Mouse (Mus musculus): ENCODE data around the gene Sh3kbp1. TPM values are rescaled to one million over a fixed set of nuclear protein-coding genes. Genes with fewer than 3 reads are reported as not detected.

Gene Sh3kbp1
- polyA plus RNA-seq, 1 experiment from 2014 or later, result 38.7 TPM

DNA sequence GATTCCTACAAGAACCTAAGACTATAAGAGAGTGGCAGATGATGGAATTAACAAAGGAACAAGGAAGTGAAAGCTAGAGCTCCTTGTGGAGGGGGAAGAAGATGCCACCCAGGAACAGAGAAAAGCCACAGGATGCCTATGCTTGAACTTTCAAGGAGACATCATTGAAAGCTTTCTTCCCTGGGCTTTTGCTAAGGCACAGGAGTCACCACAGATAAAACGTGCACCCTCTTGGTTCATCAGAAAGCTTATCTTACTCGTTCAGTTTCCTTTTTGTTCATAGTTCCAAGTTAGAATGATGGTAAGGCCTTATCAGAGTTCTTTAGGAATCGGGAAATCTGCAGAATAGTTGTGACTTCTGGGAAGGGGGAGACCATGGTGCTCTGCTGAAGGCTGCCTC lies 183.4 kb downstream of the Sh3kbp1 start:
- DNase-seq (ENCODE audit: low spot score) (no peak), ATAC-seq (replicated peaks; ENCODE audit: low FRiP score, low TSS enrichment, low read depth) (no peak)
- Histone ChIP-seq H3K4me2 (ENCODE audit: low read length) (no peak overlapping the region), H3K9me3 (ENCODE audit: control insufficient read depth, low read length) (no peaks in the 10 kb centered on the region), H3K4me3 (ENCODE audit: low read depth, low read length) (no peak overlapping the region), H3K36me3 (ENCODE audit: control insufficient read depth, insufficient read depth, low read length) (no peaks in the 10 kb centered on the region), H3K4me1 (replicated peaks; ENCODE audit: control insufficient read depth, insufficient read depth, low read length) (no peaks in the 10 kb centered on the region), H3K9ac (ENCODE audit: low read length) (no peak overlapping the region), H3K27ac (ENCODE audit: low read depth) (no peak overlapping the region), H3K27me3 (replicated peaks; ENCODE audit: control insufficient read depth, insufficient read depth, low read length) (0 out of 2 replicates have a peak, but pooled peaks cover 5% of the 10 kb centered on the region)
- 78% methylated on average over 3 of the region's 3 CpGs for WGBS

DNA sequence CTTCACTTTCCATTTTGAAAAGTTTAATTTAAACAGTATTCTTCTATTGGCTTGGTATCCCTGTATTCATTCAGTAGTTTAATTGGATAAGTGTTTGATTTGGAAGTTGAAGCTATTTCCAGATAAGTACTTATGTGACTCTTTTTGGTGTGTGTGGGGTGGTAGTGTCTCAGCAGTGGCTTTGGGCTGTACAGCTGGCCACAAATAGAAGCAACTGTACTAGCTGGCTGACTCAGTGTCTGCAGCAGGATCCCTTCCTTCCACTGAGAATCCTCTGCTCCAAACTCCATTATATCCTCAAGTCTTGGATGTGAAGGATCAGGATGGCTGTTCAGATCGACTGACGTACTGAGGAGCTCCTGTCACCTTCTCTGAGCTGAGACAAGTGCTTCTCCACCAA lies 190.4 kb downstream of the Sh3kbp1 start:
- Histone ChIP-seq H3K9ac (ENCODE audit: low read length) (no peak overlapping the region), H3K36me3 (ENCODE audit: control insufficient read depth, insufficient read depth, low read length) (no peaks in the 10 kb centered on the region), H3K9me3 (ENCODE audit: control insufficient read depth, low read length) (no peaks in the 10 kb centered on the region), H3K4me3 (ENCODE audit: low read depth, low read length) (no peak overlapping the region), H3K4me2 (ENCODE audit: low read length) (no peak overlapping the region), H3K27me3 (replicated peaks; ENCODE audit: control insufficient read depth, insufficient read depth, low read length) (0 out of 2 replicates have a peak, but pooled peaks cover 9% of the 10 kb centered on the region), H3K4me1 (replicated peaks; ENCODE audit: control insufficient read depth, insufficient read depth, low read length) (no peaks in the 10 kb centered on the region), H3K27ac (ENCODE audit: low read depth) (no peak overlapping the region)
- ATAC-seq (replicated peaks; ENCODE audit: low FRiP score, low TSS enrichment, low read depth) (no peak), DNase-seq (ENCODE audit: low spot score) (no peak)
- WGBS, result 83% methylated on average over 2 of the region's 2 CpGs

DNA sequence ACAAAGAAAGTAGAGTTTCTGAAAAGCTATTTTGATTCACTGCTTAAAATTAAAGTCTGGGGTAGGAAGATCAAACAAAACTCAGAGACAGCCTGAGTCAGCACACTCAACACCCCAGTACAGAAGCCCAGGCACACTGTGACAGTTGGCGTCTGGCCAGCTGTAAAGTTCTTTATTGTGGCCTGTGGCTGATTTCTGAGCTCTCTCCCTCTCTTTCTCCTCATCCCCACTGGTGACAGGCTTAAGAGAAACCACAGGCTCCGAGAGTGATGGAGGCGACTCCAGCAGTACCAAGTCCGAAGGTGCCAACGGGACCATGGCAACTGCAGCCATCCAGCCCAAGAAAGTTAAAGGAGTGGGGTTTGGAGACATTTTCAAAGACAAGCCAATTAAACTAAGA lies 201.1 kb downstream of the Sh3kbp1 start:
- Histone ChIP-seq H3K27ac (ENCODE audit: low read depth) (no peak overlapping the region), H3K4me2 (ENCODE audit: low read length) (no peak overlapping the region), H3K9ac (ENCODE audit: low read length) (no peak overlapping the region), H3K4me3 (ENCODE audit: low read depth, low read length) (no peak overlapping the region), H3K4me1 (replicated peaks; ENCODE audit: control insufficient read depth, insufficient read depth, low read length) (peaks cover 3% of the 10 kb centered on the region; the same call in 1 of the 2 replicates), H3K9me3 (ENCODE audit: control insufficient read depth, low read length) (no peaks in the 10 kb centered on the region), H3K36me3 (ENCODE audit: control insufficient read depth, insufficient read depth, low read length) (no peaks in the 10 kb centered on the region), H3K27me3 (replicated peaks; ENCODE audit: control insufficient read depth, insufficient read depth, low read length) (no peaks in the 10 kb centered on the region)
- whole genome bisulfite sequencing, result 72% methylated on average over 5 of the region's 5 CpGs
- DNase-seq (ENCODE audit: low spot score) (no peak), ATAC-seq (replicated peaks; ENCODE audit: low FRiP score, low TSS enrichment, low read depth) (no peak)

DNA sequence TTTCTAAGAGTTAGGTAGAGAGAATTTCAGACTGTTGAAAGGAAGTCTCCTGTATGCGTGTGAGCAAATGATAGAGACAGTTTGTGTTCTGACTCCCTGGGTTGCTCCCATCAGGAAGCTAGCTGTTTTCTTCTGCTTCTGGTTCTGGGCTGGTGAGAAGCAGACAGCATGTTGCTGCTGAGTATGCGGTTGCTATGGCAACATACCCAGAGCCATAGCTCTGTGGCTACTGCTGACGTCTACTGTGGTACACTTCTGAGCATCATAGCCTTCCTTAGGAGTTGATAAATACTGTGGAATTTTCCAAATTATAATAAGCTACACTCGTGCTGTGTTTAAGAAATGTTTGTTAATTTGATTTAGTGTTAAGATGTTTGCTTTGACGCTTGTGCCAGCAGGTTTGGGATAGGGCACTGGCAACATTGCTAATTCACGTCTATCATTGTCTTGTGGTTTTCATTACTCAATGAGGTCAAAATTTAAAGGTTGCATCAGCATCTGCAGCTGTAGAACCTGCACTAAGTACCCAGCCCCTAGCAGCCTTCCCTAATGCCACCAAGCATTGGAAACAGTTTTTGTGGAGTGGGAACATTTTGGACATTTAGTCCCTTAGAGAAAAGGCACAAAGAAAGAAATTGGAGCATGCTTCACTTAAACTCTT lies 202.2 kb downstream of the Sh3kbp1 start:
- H3K4me1 ChIP-seq (replicated peaks; ENCODE audit: control insufficient read depth, insufficient read depth, low read length), result peaks cover 3% of the 10 kb centered on the region; the same call in 1 of the 2 replicates
- no peak overlapping the region for H3K27ac ChIP-seq (ENCODE audit: low read depth)
- ATAC-seq (replicated peaks; ENCODE audit: low FRiP score, low TSS enrichment, low read depth), result no peak
- no peak overlapping the region for H3K4me2 ChIP-seq (ENCODE audit: low read length)
- no peak overlapping the region for H3K9ac ChIP-seq (ENCODE audit: low read length)
- DNase-seq (ENCODE audit: low spot score), result no peak
- no peak overlapping the region for H3K4me3 ChIP-seq (ENCODE audit: low read depth, low read length)
- 63% methylated on average over 6 of the region's 6 CpGs for WGBS
- H3K36me3 ChIP-seq (ENCODE audit: control insufficient read depth, insufficient read depth, low read length), result no peaks in the 10 kb centered on the region
- H3K9me3 ChIP-seq (ENCODE audit: control insufficient read depth, low read length), result no peaks in the 10 kb centered on the region
- H3K27me3 ChIP-seq (replicated peaks; ENCODE audit: control insufficient read depth, insufficient read depth, low read length), result no peaks in the 10 kb centered on the region

DNA sequence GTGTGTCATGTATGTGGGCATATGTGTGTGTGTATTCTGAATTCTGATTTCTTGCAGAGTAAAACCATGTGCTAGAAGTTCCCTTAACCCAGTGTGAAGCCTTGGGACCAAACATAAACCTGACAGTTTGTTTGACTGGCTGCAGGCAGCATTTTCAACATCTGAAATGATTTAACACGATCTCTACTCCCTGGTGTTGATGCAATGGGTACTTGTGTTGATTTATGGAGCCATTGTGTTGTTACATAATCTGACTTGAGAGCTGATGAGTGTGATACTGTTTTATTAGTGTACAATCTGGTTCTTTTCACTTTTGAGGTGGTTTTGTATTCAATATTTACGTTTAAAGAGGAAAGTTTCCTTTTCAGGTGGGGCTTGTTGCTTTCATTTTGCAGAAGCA lies 204.1 kb downstream of the Sh3kbp1 start:
- no peaks in the 10 kb centered on the region for H3K9me3 ChIP-seq (ENCODE audit: control insufficient read depth, low read length)
- DNase-seq (ENCODE audit: low spot score), result no peak
- 37% methylated on average over 2 of the region's 2 CpGs for WGBS
- 0 out of 2 replicates have a peak, but pooled peaks cover 6% of the 10 kb centered on the region for H3K27me3 ChIP-seq (replicated peaks; ENCODE audit: control insufficient read depth, insufficient read depth, low read length)
- peaks cover 3% of the 10 kb centered on the region; the same call in 1 of the 2 replicates for H3K4me1 ChIP-seq (replicated peaks; ENCODE audit: control insufficient read depth, insufficient read depth, low read length)
- H3K4me3 ChIP-seq (ENCODE audit: low read depth, low read length), result no peak overlapping the region
- no peak overlapping the region for H3K27ac ChIP-seq (ENCODE audit: low read depth)
- no peak overlapping the region for H3K4me2 ChIP-seq (ENCODE audit: low read length)
- ATAC-seq (replicated peaks; ENCODE audit: low FRiP score, low TSS enrichment, low read depth), result no peak
- no peak overlapping the region for H3K9ac ChIP-seq (ENCODE audit: low read length)
- no peaks in the 10 kb centered on the region for H3K36me3 ChIP-seq (ENCODE audit: control insufficient read depth, insufficient read depth, low read length)

DNA sequence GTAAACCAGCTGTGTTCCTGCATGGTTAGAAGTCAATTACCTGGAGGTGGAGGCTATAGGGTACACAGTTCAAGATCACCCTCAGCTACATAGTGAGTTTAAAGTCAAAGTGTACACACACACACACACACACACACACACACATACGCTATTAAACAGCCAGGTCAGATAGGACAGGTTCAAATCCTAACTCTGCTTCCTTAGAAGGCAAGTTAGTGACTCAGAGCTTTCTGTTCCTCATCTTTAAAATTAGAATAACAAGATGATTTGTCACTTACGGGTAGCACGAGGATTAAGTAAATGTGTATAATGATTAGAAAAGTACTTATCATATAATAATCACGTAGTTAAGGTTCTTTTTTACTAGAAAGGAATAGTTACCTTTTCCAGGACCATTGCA lies 208.2 kb downstream of the Sh3kbp1 start:
- no peaks in the 10 kb centered on the region for H3K36me3 ChIP-seq (ENCODE audit: control insufficient read depth, insufficient read depth, low read length)
- no peak for ATAC-seq (replicated peaks; ENCODE audit: low FRiP score, low TSS enrichment, low read depth)
- H3K27me3 ChIP-seq (replicated peaks; ENCODE audit: control insufficient read depth, insufficient read depth, low read length), result 0 out of 2 replicates have a peak, but pooled peaks cover 14% of the 10 kb centered on the region
- WGBS, result 91% methylated on average over 4 of the region's 4 CpGs
- H3K4me3 ChIP-seq (ENCODE audit: low read depth, low read length), result no peak overlapping the region
- no peak for DNase-seq (ENCODE audit: low spot score)
- H3K27ac ChIP-seq (ENCODE audit: low read depth), result no peak overlapping the region
- no peak overlapping the region for H3K4me2 ChIP-seq (ENCODE audit: low read length)
- peaks cover 3% of the 10 kb centered on the region; the same call in 1 of the 2 replicates for H3K4me1 ChIP-seq (replicated peaks; ENCODE audit: control insufficient read depth, insufficient read depth, low read length)
- no peak overlapping the region for H3K9ac ChIP-seq (ENCODE audit: low read length)
- no peaks in the 10 kb centered on the region for H3K9me3 ChIP-seq (ENCODE audit: control insufficient read depth, low read length)

DNA sequence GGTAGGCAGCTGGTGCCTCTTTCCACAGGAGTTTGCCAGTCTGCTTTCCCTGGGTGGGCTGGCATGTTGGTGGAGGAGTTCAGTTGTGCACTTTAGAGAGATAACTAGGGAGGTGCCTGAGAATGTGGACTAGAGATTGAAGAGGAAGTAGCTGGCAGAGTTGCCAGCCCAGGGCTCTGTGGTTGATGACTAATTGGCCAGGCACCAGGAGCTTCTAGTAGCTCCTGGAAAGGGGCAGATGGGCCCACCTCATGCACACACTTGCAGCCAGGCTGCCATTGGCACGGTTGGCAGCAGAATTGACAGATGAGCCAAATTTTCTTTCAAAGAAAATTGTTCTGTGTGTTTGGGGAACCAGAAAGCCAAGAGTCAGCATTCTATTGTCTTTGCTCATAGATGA lies 210.3 kb downstream of the Sh3kbp1 start:
- Histone ChIP-seq H3K4me2 (ENCODE audit: low read length) (no peak overlapping the region), H3K36me3 (ENCODE audit: control insufficient read depth, insufficient read depth, low read length) (no peaks in the 10 kb centered on the region), H3K9me3 (ENCODE audit: control insufficient read depth, low read length) (no peaks in the 10 kb centered on the region), H3K4me3 (ENCODE audit: low read depth, low read length) (no peak overlapping the region), H3K4me1 (replicated peaks; ENCODE audit: control insufficient read depth, insufficient read depth, low read length) (no peaks in the 10 kb centered on the region), H3K27me3 (replicated peaks; ENCODE audit: control insufficient read depth, insufficient read depth, low read length) (0 out of 2 replicates have a peak, but pooled peaks cover 14% of the 10 kb centered on the region), H3K9ac (ENCODE audit: low read length) (no peak overlapping the region), H3K27ac (ENCODE audit: low read depth) (no peak overlapping the region)
- DNase-seq (ENCODE audit: low spot score) (no peak), ATAC-seq (replicated peaks; ENCODE audit: low FRiP score, low TSS enrichment, low read depth) (no peak)
- 73% methylated on average over 1 of the region's 1 CpGs for WGBS

DNA sequence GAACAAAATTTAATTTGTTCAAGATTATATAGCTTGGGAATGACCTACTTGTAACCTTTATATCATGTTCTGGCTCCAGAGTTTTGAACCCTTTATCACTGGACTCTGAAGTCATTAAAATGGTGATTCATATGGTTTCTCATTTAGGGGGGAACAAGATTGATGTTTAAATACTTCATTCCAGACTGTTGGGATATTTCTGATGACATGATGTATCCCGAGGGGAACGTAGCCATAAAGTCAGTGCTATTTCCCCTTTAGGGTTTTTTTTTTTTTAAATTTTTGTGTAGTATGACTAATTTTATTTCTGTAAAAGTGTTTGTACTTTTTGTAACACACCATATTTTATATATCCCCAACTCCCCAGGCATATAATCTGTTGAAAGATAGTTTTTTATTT lies 212.7 kb downstream of the Sh3kbp1 start:
- Histone ChIP-seq H3K36me3 (ENCODE audit: control insufficient read depth, insufficient read depth, low read length) (no peaks in the 10 kb centered on the region), H3K4me2 (ENCODE audit: low read length) (no peak overlapping the region), H3K9me3 (ENCODE audit: control insufficient read depth, low read length) (no peaks in the 10 kb centered on the region), H3K4me1 (replicated peaks; ENCODE audit: control insufficient read depth, insufficient read depth, low read length) (no peaks in the 10 kb centered on the region), H3K27ac (ENCODE audit: low read depth) (no peak overlapping the region), H3K27me3 (replicated peaks; ENCODE audit: control insufficient read depth, insufficient read depth, low read length) (0 out of 2 replicates have a peak, but pooled peaks cover 14% of the 10 kb centered on the region), H3K4me3 (ENCODE audit: low read depth, low read length) (no peak overlapping the region), H3K9ac (ENCODE audit: low read length) (no peak overlapping the region)
- DNase-seq (ENCODE audit: low spot score), result no peak
- WGBS, result 68% methylated on average over 2 of the region's 2 CpGs
- ATAC-seq (replicated peaks; ENCODE audit: low FRiP score, low TSS enrichment, low read depth), result no peak

DNA sequence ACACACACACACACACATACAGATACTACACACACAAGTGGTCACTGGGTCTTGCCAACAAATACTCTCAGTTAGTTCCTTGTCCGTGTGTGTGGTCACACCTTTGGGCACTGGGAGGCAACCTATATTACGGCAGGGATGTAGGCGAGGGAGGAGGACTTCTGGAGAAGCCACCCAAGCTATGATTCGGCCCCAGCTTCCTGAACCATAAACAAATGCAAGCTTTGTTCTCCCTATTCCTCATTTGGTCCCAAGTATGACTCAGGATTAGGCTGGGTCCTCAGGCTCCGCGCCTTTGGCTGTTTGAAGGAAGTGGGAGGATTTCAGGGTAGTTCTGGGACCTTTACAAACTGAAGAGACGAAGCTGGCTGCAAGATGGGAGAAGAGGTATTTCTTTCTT lies 213.2 kb downstream of the Sh3kbp1 start:
- Histone ChIP-seq H3K36me3 (ENCODE audit: control insufficient read depth, insufficient read depth, low read length) (no peaks in the 10 kb centered on the region), H3K4me2 (ENCODE audit: low read length) (no peak overlapping the region), H3K27me3 (replicated peaks; ENCODE audit: control insufficient read depth, insufficient read depth, low read length) (0 out of 2 replicates have a peak, but pooled peaks cover 11% of the 10 kb centered on the region), H3K27ac (ENCODE audit: low read depth) (no peak overlapping the region), H3K4me1 (replicated peaks; ENCODE audit: control insufficient read depth, insufficient read depth, low read length) (no peaks in the 10 kb centered on the region), H3K9me3 (ENCODE audit: control insufficient read depth, low read length) (no peaks in the 10 kb centered on the region), H3K9ac (ENCODE audit: low read length) (no peak overlapping the region), H3K4me3 (ENCODE audit: low read depth, low read length) (no peak overlapping the region)
- ATAC-seq (replicated peaks; ENCODE audit: low FRiP score, low TSS enrichment, low read depth), result no peak
- 54% methylated on average over 7 of the region's 7 CpGs for WGBS
- DNase-seq (ENCODE audit: low spot score), result no peak

All from intestine, embryonic 14.5 days (tissue).